Mouse (Mus musculus) CD4-positive, CD25-positive, alpha-beta regulatory T cell, adult 2 months (primary cell): ENCODE data around the gene Lrmda.

Source experiments
- DNase-seq: peaks from one replicate; pipeline ENCODE4 v3.0.0-alpha.2; 2012; ENCODE audit warnings: low read depth, low spot score

Lrmda gene

DNA sequence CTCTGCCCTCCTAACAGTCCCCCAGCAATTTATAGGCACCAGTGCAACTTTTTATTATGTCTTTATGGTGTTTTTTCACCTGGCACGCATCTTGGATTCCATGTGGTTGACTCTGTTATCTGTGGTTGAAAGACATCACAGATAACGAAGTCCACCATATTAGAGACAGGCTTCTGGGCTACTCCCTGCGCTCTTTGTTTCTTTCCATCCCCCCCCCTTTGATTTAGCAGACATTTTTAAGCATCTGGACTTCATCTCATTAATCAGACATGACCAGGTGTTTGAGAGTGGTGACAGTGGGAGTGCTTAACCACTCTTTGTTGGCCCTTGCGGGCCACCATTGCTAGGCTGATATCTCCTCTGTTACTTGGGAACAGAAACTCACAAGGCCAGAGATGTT, 71.8 kb downstream of the Lrmda start:
- no peak for DNase-seq

DNA sequence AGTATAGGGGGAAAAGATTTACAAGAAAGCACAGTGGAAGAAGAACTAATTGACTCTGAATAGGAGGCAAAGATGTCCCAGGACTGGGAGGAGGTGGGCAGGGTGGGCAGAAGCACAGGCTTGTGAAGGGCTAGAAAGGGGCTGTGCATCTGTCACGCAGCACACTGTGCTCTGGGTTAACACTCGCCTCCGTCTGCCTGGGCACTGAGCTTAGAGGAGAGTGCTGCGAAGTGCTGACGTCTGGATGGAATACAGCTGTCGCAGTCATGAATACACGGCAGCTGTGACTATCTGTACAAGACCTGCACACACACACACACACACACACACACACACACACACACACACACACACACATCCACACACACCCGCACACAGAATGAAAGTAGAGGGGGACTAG, 73.6 kb downstream of the Lrmda start:
- DNase-seq = no peak

- no peak for DNase-seq
These were observed 82.7 kb downstream of the Lrmda start for GRCm38 (mm10) chr14:22101961-22102805.

DNA sequence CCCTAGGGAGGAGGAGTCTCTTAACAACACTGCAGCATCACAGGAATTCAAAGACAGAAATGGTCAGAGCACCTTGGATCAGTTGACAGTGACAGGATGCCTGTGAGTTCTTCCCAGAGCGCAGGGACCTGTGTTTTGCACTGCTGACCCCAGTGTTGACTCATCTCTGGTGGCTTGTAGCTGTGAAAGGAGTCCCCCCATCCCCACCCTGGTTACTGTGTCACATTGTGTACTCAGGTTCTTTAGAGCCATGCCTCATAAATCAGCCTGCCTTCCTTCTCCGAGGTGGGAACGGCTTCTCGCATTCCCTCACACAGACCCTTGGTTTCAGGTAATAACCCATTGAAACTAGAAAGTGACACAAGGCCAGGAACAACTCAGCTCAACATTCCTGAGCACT, 86.3 kb downstream of the Lrmda start:
- no peak for DNase-seq

- no peak for DNase-seq
These were observed 87.3 kb downstream of the Lrmda start for GRCm38 (mm10) chr14:22106777-22107176.

- no peak for DNase-seq
These were observed 89.9 kb downstream of the Lrmda start for GRCm38 (mm10) chr14:22109423-22109822.

- no peak for DNase-seq
These were observed 94.2 kb downstream of the Lrmda start for GRCm38 (mm10) chr14:22113463-22114361.

GRCm38 (mm10) chr14:22114651-22115351, 95.3 kb downstream of the Lrmda start:
- no peak for DNase-seq

DNA sequence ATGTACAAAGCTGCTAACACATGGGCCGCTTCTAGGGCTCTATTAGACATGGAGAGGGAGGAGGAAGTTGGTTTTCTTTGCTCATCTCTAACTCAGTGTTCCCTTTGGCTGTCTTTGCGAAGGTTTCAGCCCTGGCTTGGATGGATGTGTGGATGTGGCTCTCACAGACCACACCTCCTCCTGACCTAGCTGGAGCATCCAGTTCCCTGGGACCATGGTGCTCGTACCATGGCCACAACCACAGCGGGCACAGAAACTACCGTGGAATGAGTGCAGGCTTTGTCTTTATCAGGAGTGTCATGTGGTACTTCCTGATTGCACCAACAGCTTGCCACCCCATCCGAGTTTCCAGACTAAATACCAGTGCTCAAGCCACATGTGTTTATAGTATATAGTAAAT, 98.6 kb downstream of the Lrmda start:
- no peak for DNase-seq

DNA sequence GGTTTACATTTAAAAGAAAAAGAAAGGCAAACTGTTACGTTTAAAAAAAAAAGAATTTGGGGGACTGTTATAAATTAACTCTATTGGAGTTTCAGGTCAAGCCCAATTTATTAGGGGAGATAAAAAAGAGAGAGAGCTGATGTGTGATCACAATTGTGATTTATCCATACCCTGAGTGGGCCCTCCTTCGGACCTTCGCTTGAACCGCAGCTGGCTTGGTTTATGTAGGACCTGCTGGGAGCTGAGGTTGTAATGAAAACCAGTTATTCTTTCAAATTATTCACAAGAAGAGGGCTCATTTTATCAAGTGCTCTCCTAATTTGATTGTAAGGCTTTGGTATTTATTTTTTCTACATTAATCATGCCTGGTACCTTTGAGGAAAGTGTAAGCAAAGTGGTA, 99.0 kb downstream of the Lrmda start:
- DNase-seq = no peak

- no peak for DNase-seq
These were observed 106.8 kb downstream of the Lrmda start for GRCm38 (mm10) chr14:22126276-22126675.

DNA sequence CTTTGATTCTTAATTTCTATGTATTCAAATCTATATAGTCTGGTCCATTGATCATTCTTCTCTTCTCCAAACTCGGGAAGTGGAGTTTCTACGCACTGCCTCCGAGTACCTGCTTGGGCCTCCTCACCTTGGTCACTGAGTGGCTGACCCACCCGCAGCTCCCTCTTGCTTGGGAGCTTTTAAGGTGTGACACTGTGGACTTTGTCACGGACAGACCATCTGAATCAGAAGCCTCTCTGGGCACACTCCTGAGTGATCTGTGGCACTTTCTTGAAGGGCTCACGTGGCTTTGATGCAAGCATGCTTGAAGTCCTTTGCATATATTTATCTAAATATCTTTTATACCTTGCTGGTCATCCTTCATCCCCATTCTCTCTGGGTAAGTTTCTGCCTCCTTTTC, 107.3 kb downstream of the Lrmda start:
- no peak for DNase-seq

- DNase-seq = no peak
These were observed 111.6 kb downstream of the Lrmda start for GRCm38 (mm10) chr14:22130950-22131585.

DNA sequence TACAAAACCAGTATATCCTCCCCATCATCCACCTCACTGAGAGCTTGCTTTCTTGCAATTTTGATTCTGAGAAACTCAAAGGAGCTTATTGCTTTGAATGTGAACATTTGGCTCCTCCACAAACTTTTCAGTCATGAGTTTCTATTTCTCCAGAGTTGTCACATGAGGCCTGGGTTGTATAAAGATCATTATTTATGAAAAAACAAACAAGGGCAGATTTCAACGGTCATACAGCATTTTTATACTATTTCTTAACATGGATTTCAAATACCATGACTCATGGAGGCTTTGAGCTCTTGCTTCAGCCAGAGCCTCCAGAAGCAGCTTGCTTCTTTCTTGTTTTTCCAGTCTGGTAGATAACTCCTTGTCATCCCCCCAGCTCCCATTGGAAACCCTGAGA, 119.8 kb downstream of the Lrmda start:
- no peak for DNase-seq

DNA sequence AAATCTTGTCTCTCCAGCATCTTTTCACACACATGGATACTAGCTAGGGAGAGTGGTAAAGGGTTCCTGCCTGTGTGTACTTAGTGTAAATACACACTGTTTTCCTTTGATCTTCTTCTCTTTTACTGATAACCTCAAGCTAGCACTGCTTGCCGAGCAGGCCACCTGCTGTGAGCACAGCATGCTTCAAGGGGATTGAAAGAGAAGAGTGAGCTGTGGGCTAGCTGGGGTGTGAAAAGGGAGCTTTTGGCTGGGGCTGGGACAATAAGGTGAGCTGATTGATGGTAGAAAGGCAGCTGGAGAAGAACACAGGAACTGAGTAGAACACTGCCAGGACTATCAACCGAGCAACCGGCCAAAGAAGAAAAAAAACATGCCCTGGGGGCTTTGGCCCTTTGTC, 124.5 kb downstream of the Lrmda start:
- DNase-seq = no peak

DNA sequence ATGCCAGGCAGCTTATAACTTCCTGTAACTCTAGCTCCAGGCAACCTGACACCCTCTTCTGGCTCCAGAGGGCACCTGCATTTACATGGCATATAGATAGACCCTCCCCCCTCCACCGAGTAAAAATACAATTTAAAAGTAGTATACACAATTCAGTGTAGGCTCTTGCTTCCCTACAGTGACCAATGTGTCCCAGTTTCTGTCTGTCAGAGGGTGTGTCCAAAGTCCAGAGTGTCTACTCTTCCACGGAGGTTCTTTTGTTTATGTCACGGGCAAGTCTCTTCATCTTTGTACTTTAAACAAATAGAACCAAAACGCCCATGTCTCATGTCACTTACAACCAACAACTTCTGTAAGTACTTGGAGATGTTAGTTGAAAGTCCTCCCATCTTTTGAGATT, 126.4 kb downstream of the Lrmda start:
- no peak for DNase-seq

- DNase-seq = no peak
These were observed 127.1 kb downstream of the Lrmda start for GRCm38 (mm10) chr14:22146508-22147044.

- DNase-seq = no peak
These were observed 128.0 kb downstream of the Lrmda start for GRCm38 (mm10) chr14:22147341-22148024.

DNA sequence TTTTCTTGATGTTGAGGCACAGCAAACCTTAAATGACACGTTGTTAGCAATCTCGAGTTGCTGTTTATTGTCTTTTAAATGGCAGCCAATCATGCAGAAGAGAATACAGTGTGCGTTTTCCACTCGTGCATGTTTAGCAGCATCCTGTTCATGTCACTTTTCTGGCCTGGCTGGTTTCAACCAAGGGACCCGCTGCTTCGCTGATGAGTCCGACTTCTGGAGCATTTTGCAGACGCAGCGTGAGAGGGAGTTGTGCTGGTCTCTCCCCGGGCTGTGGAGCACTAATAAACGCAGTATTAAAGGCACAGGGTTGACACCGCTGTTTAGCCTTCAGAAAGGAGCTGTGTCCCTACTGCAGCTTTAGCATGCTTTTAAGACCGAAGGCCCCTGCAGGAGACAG, 133.2 kb downstream of the Lrmda start:
- no peak for DNase-seq

DNA sequence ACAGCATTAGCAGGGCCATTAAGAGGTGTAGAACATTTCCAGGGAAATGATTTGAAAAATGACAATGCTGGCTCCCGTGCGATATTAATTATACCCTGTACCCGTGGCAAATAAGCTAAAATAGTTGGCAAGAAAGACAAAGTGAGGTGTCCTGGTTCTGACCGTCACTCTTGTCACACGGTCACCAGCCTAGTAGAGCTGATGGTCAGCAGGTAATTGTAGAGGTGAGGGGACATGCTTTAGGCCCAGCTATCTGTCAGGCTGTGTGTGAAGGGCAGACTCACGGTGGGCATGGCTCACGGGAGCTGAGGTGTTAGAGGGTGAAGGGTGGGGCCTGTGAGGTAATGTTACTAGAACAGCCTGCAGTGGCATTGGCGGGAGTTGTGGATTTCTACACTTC, 134.6 kb downstream of the Lrmda start:
- no peak for DNase-seq

- no peak for DNase-seq
These were observed 135.5 kb downstream of the Lrmda start for GRCm38 (mm10) chr14:22155034-22155433.
